Mouse (Mus musculus): ENCODE results near the gene Smarcc2. TPM values are rescaled to one million over a fixed set of nuclear protein-coding genes. Genes with fewer than 3 reads are reported as not detected.

The Smarcc2 gene
- polyA plus RNA-seq, 1 experiment from 2014 or later = 177 TPM

DNA sequence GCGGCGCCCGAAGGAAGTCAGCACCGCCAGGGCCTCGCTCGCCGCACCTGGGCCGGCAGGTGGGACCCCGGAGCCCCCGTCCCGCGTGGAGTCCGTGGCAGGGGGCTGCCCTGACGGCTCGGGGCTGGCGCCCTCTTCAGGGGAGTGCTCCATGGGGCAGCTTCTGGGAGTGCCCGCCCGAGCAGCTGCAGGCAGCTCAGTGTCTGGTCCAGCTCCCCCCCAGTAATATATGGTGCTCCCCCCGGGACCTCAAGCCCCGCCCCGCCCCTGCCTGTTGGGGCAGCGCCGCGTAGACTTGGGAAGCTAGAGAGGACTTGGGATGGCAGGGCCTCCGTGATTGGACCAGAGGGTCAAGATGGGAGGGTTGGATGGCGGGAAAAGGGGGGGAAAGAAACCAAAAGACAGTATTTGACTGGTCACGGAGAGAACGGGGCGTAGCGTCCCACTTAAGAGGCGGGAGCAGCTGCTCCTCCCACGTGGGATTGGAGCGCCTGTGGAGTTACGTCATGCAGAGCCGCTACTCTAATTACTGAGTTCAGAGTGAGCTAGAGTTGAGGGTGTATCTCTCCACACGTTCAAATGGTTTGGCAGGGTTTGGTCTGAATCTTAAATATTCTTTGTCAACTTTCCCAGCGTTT is 66.7 kb downstream of the Smarcc2 start, which contains the start of gene Esyt1:
Gene Esyt1 (minus strand): TSS at position 201 of the 638 bp plus-strand sequence.
- Histone ChIP-seq H3K27ac (peak within 1 kb of the TSS; percentile 50), H3K4me1 (peaks cover 17% of the 10 kb centered on the region), H3K9ac (peak within 1 kb of the TSS; percentile 75), H3K4me2 (replicated peaks) (peak within 1 kb of the TSS; percentile 99), H3K4me3 (peak within 1 kb of the TSS; percentile 78), H3K36me3 (peaks cover 6% of the 10 kb centered on the region), H3K27me3 (replicated peaks) (peaks cover 7% of the 10 kb centered on the region), H3K9me3 (no peaks in the 10 kb centered on the region)
- WGBS = under 1% methylated on average over 37 of the region's 37 CpGs
- ATAC-seq (ENCODE audit: low FRiP score, low read depth) = peak; percentile 97

GRCm38 (mm10) chr10:128526366-128527356 is 67.6 kb downstream of the Smarcc2 start:
- no peak overlapping the region for H3K9ac ChIP-seq
- H3K27me3 ChIP-seq (replicated peaks) = peaks cover 7% of the 10 kb centered on the region
- ATAC-seq (ENCODE audit: low FRiP score, low read depth) = peak; percentile 18; the same call in 1 of the 2 replicates
- H3K36me3 ChIP-seq = peaks cover 6% of the 10 kb centered on the region; the same call in 1 of the 2 replicates
- H3K4me2 ChIP-seq (replicated peaks) = peak overlapping the region; percentile 99
- no peak overlapping the region for H3K27ac ChIP-seq
- peaks cover 17% of the 10 kb centered on the region for H3K4me1 ChIP-seq
- WGBS = 33% methylated on average over 28 of the region's 28 CpGs
- peak overlapping the region; percentile 78 for H3K4me3 ChIP-seq
- H3K9me3 ChIP-seq = no peaks in the 10 kb centered on the region

DNA sequence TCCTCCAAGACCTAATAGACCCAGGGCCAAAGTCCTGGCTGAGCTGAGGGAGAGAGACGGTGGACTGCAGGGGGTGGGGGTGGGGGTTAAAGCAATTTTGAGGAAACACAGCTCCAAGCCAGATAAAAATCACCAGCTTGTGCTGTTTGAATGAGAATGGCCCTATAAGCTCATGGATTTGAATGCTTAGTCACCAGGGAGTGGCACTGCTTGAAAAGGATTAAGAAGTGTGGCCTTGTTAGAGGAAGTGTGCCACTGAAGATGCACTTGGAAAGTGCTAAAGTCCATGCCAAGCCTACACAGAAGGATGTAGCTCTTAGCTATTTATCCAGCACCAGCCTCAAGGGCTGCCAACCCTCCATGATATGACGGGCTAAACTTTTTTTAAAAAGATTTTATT is 76.2 kb downstream of the Smarcc2 start:
- ATAC-seq (ENCODE audit: low FRiP score, low read depth) = no peak
- no peak overlapping the region for H3K4me3 ChIP-seq
- no peak overlapping the region for H3K4me2 ChIP-seq (replicated peaks)
- no peak overlapping the region for H3K9ac ChIP-seq
- H3K9me3 ChIP-seq = no peaks in the 10 kb centered on the region
- WGBS = 81% methylated on average over 2 of the region's 2 CpGs
- no peaks in the 10 kb centered on the region for H3K4me1 ChIP-seq
- no peaks in the 10 kb centered on the region for H3K36me3 ChIP-seq
- H3K27me3 ChIP-seq (replicated peaks) = no peaks in the 10 kb centered on the region
- H3K27ac ChIP-seq = no peak overlapping the region

DNA sequence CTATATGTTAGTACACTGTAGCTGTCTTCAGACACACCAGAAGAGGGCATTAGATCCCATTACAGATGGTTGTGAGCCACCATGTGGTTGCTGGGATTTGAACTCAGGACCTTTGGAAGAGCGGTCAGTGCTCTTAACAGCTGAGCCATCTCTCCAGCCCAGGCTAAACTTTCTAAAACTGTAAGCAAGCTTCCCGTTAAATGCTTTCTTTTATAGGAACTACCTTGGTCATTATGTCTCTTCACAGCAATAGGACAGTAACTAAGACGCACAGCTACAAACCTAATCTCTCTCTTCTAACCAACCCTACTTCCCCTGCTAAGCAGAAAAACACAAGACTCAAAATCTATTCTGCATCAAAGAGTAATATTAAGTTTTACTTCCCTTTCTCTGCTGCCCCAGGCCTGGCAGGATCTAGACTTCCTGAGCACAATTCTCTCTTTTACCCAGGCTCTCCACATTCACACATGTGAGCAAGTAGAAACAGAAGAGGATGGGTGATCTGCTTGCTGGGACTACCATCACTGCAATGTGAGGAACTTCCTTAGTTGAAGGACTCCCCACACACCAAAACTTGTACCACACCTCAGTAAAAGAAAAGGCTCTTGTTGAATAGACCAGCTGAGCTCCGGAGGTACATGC is 76.7 kb downstream of the Smarcc2 start:
- Histone ChIP-seq H3K4me3 (no peak overlapping the region; the same call in 1 of the 2 replicates), H3K9ac (no peak overlapping the region), H3K27ac (no peak overlapping the region), H3K9me3 (no peaks in the 10 kb centered on the region), H3K4me2 (replicated peaks) (peak overlapping the region; percentile 45), H3K27me3 (replicated peaks) (no peaks in the 10 kb centered on the region), H3K36me3 (no peaks in the 10 kb centered on the region), H3K4me1 (no peaks in the 10 kb centered on the region)
- no peak for ATAC-seq (ENCODE audit: low FRiP score, low read depth)
- WGBS = 81% methylated on average over 4 of the region's 4 CpGs

DNA sequence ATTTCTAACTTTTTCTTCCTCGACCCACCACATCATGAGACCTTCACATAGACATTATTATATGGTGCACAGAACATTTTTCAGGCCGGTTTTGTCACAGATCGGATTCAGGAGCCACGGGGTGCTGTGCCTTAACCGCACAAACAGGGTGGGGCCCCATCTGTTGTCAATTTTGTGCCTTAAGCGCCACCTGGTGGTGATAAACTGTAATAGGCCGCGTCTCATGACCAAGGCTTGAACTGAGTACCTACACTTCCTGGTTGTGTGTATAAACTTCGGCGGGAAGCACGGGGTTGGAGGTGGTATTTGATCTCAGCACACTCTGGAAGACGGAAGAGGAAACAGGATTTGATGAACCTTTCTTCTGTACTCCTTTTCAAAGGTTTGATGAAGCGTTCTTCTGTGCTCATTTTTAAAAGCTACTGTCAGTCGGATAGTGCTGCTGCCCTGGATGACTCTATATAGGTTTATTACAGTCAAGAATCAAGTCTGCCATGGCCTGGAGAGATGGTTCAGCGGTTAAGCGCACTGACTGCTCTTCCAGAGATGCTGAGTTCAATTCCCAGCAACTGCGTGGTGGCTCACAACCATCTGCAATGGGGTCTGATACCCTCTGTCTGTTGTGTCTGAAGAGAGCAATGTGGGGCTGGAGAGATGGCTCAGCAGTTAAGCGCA is 77.4 kb downstream of the Smarcc2 start:
- peaks cover 6% of the 10 kb centered on the region; the same call in 1 of the 2 replicates for H3K36me3 ChIP-seq
- H3K4me3 ChIP-seq = no peak overlapping the region; the same call in 1 of the 2 replicates
- H3K9me3 ChIP-seq = no peaks in the 10 kb centered on the region
- no peak overlapping the region for H3K9ac ChIP-seq
- H3K4me1 ChIP-seq = no peaks in the 10 kb centered on the region
- 17% methylated on average over 18 of the region's 18 CpGs for WGBS
- H3K27me3 ChIP-seq (replicated peaks) = no peaks in the 10 kb centered on the region
- peak overlapping the region; percentile 45 for H3K4me2 ChIP-seq (replicated peaks)
- H3K27ac ChIP-seq = no peak overlapping the region
- ATAC-seq (ENCODE audit: low FRiP score, low read depth) = peak; percentile 85

- ATAC-seq (ENCODE audit: low FRiP score, low read depth) = no peak
- no peaks in the 10 kb centered on the region for H3K27me3 ChIP-seq (replicated peaks)
- no peak overlapping the region for H3K27ac ChIP-seq
- peaks cover 24% of the 10 kb centered on the region for H3K36me3 ChIP-seq
- no peak overlapping the region for H3K9ac ChIP-seq
- 88% methylated on average over 1 of the region's 1 CpGs for WGBS
- H3K4me3 ChIP-seq = no peak overlapping the region
- H3K4me1 ChIP-seq = no peaks in the 10 kb centered on the region
- H3K9me3 ChIP-seq = no peaks in the 10 kb centered on the region
- H3K4me2 ChIP-seq (replicated peaks) = no peak overlapping the region
Observed at GRCm38 (mm10) chr10:128538340-128538870, 79.4 kb downstream of the Smarcc2 start.

Small RNAs within 50 kb of the gene (microRNA-seq; reads per million reads assigned to microRNA genes)
- not detected for gene Mir6916
- gene Mir8105 = 1.1 reads per million

Other genes starting within 250 kb of the Smarcc2 start
- gene Spryd4, start 247.4 kb upstream of the Smarcc2 start, polyA plus RNA-seq (2016; fragmentation: Nextera tagmentation; extraction: Ambion mirVana) = 21.8 and 21.9 TPM in 2 replicates
- not detected in 2 replicates for gene Mip, start 233.4 kb upstream of the Smarcc2 start, polyA plus RNA-seq (2016; fragmentation: Nextera tagmentation; extraction: Ambion mirVana)
- gene Timeless, start 227.2 kb upstream of the Smarcc2 start, polyA plus RNA-seq (2016; fragmentation: Nextera tagmentation; extraction: Ambion mirVana) = 48.6 and 50.6 TPM in 2 replicates
- gene Apon, start 205.2 kb upstream of the Smarcc2 start, polyA plus RNA-seq (2016; fragmentation: Nextera tagmentation; extraction: Ambion mirVana) = 0.18 and 0.49 TPM in 2 replicates
- not detected in 2 replicates for gene Apof, start 190.6 kb upstream of the Smarcc2 start, polyA plus RNA-seq (2016; fragmentation: Nextera tagmentation; extraction: Ambion mirVana)
- 23.3 and 25.6 TPM in 2 replicates for gene Stat2, start 188.7 kb upstream of the Smarcc2 start, polyA plus RNA-seq (2016; fragmentation: Nextera tagmentation; extraction: Ambion mirVana)
- gene Il23a, start 160.5 kb upstream of the Smarcc2 start, polyA plus RNA-seq (2016; fragmentation: Nextera tagmentation; extraction: Ambion mirVana) = 0.28 TPM in 1 of 2 replicates, not detected in the other
- 31.5 and 33.0 TPM in 2 replicates for gene Pan2, start 155.9 kb upstream of the Smarcc2 start, polyA plus RNA-seq (2016; fragmentation: Nextera tagmentation; extraction: Ambion mirVana)
- 212 and 230 TPM in 2 replicates for gene Cnpy2, start 136.8 kb upstream of the Smarcc2 start, polyA plus RNA-seq (2016; fragmentation: Nextera tagmentation; extraction: Ambion mirVana)
- gene Cs, start 121.5 kb upstream of the Smarcc2 start, polyA plus RNA-seq (2016; fragmentation: Nextera tagmentation; extraction: Ambion mirVana) = 221 and 230 TPM in 2 replicates
- gene Coq10a, start 90.3 kb upstream of the Smarcc2 start, polyA plus RNA-seq (2016; fragmentation: Nextera tagmentation; extraction: Ambion mirVana) = 33.3 and 35.2 TPM in 2 replicates
- gene Ankrd52, start 82.1 kb upstream of the Smarcc2 start, polyA plus RNA-seq (2016; fragmentation: Nextera tagmentation; extraction: Ambion mirVana) = 10.2 and 13.2 TPM in 2 replicates
- not detected in 2 replicates for gene Slc39a5, start 58.0 kb upstream of the Smarcc2 start, polyA plus RNA-seq (2016; fragmentation: Nextera tagmentation; extraction: Ambion mirVana)
- gene Nabp2, start 47.8 kb upstream of the Smarcc2 start, polyA plus RNA-seq (2016; fragmentation: Nextera tagmentation; extraction: Ambion mirVana) = 109 and 115 TPM in 2 replicates
- gene Rnf41, start 47.6 kb upstream of the Smarcc2 start, polyA plus RNA-seq (2016; fragmentation: Nextera tagmentation; extraction: Ambion mirVana) = 61.3 and 61.4 TPM in 2 replicates
- gene Myl6, start 34.9 kb downstream of the Smarcc2 start, polyA plus RNA-seq (2016; fragmentation: Nextera tagmentation; extraction: Ambion mirVana) = 879 and 909 TPM in 2 replicates
- gene Myl6b, start 39.4 kb downstream of the Smarcc2 start, polyA plus RNA-seq (2016; fragmentation: Nextera tagmentation; extraction: Ambion mirVana) = 3.1 and 3.9 TPM in 2 replicates
- 38.3 and 45.3 TPM in 2 replicates for gene Esyt1, start 66.6 kb downstream of the Smarcc2 start, polyA plus RNA-seq (2016; fragmentation: Nextera tagmentation; extraction: Ambion mirVana)
- gene Zc3h10, start 88.5 kb downstream of the Smarcc2 start, polyA plus RNA-seq (2016; fragmentation: Nextera tagmentation; extraction: Ambion mirVana) = 18.9 and 20.3 TPM in 2 replicates
- 2,521 and 2,605 TPM in 2 replicates for gene Rpl41, start 90.1 kb downstream of the Smarcc2 start, polyA plus RNA-seq (2016; fragmentation: Nextera tagmentation; extraction: Ambion mirVana)
- 155 and 156 TPM in 2 replicates for gene Pa2g4, start 106.7 kb downstream of the Smarcc2 start, polyA plus RNA-seq (2016; fragmentation: Nextera tagmentation; extraction: Ambion mirVana)
- 14.6 and 16.0 TPM in 2 replicates for gene Erbb3, start 130.4 kb downstream of the Smarcc2 start, polyA plus RNA-seq (2016; fragmentation: Nextera tagmentation; extraction: Ambion mirVana)
- 471 and 498 TPM in 2 replicates for gene Rps26, start 167.5 kb downstream of the Smarcc2 start, polyA plus RNA-seq (2016; fragmentation: Nextera tagmentation; extraction: Ambion mirVana)
- gene Ikzf4, start 186.7 kb downstream of the Smarcc2 start, polyA plus RNA-seq (2016; fragmentation: Nextera tagmentation; extraction: Ambion mirVana) = 7.9 and 8.3 TPM in 2 replicates
- 13.9 and 15.6 TPM in 2 replicates for gene Suox, start 214.8 kb downstream of the Smarcc2 start, polyA plus RNA-seq (2016; fragmentation: Nextera tagmentation; extraction: Ambion mirVana)
- gene Rab5b, start 237.0 kb downstream of the Smarcc2 start, polyA plus RNA-seq (2016; fragmentation: Nextera tagmentation; extraction: Ambion mirVana) = 90.8 and 101 TPM in 2 replicates
- gene Pmel, start 244.9 kb downstream of the Smarcc2 start, polyA plus RNA-seq (2016; fragmentation: Nextera tagmentation; extraction: Ambion mirVana) = 2.4 and 3.7 TPM in 2 replicates
- 64.0 and 65.8 TPM in 2 replicates for gene Cdk2, start 245.8 kb downstream of the Smarcc2 start, polyA plus RNA-seq (2016; fragmentation: Nextera tagmentation; extraction: Ambion mirVana)

Data from neural tube, embryonic 12.5 days (tissue).